Mouse (Mus musculus) large intestine, adult 2 months (tissue): Measurements from ENCODE around the gene Tusc2. TPM values are rescaled to one million over a fixed set of nuclear protein-coding genes. Genes with fewer than 3 reads are reported as not detected.
"Not testable (repeated sequence)": the region's sequence is repeated elsewhere in the genome, so short reads cannot be mapped to it uniquely, and the experiment has no call there.

Source experiments
- DNase-seq: peaks from one replicate; pipeline ENCODE4 v3.0.0-alpha.2; 2012; ENCODE audit warnings: low read depth, low spot score
- WGBS: fragments of 180-500 bp; shearing (Covaris S2); methylation state at CpG from one replicate; pipeline ENCODE4 v1.1.7; 2018; 5-methylcytosine and 5-hydroxymethylcytosine counted together
- polyA plus RNA-seq: library from polyadenylated mRNA; depleted of rRNA; stranded (reverse); fragments of >200 nt; gene quantifications from 2 replicates; pipeline ENCODE4 v1.2.3, GENCODE M21; 2012

Tusc2 gene
- polyA plus RNA-seq, 1 experiment, result 46.3 TPM

DNA sequence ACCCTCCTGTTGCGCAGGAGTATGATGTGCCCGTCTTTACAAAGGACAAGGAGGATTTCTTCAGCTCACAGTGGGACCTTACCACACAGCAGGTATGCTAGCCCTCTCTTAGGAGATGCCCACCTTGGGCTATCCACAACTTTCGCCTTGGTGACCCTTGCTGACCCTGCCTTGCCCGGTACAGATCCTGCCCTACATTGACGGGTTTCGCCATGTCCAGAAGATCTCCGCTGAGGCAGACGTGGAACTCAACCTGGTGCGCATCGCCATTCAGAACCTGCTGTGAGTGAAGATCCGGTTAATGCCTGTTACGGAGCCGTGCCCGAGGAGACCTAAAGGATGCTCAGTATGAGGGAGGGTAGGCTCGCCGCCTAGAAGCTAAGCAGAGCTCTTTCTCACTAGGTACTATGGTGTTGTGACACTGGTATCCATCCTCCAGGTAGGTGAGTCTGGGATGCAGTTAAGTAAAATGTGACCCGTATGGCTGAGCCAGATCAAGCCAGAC is 18.8 kb upstream of the Tusc2 start:
- 95% methylated on average over 17 of the region's 17 CpGs for WGBS
- no peak for DNase-seq

DNA sequence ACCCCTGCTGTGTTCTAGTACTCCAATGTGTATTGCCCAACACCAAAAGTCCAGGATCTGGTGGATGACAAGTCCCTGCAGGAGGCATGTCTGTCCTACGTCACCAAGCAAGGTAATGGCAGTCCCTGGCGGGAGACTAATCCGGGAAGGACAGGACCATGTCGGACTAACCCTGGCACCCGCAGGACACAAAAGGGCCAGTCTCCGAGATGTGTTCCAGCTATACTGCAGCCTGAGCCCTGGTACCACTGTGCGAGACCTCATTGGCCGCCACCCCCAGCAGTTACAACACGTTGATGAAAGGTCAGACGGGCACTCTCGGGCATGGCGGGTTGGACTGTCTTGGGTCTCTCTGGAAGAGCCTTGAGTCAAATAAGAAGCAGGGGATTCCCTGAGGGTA is 18.3 kb upstream of the Tusc2 start:
- DNase-seq, result no peak
- 95% methylated on average over 12 of the region's 12 CpGs for WGBS

DNA sequence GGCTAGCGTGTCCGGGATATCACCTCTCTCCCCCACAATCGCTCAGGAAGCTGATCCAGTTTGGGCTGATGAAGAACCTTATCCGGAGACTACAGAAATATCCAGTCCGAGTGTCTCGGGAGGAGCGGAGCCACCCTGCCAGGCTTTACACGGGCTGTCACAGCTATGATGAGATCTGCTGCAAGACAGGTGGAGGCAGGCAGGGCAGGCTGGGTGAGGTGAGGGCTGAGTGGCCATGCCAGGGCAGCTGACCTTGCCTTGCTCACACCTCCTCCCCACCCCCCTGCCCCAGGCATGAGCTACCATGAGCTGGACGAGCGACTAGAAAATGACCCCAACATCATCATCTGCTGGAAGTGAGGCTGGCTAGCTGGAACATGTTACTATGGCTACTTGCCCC is 17.9 kb upstream of the Tusc2 start:
- 89% methylated on average over 10 of the region's 10 CpGs for WGBS
- no peak for DNase-seq

DNA sequence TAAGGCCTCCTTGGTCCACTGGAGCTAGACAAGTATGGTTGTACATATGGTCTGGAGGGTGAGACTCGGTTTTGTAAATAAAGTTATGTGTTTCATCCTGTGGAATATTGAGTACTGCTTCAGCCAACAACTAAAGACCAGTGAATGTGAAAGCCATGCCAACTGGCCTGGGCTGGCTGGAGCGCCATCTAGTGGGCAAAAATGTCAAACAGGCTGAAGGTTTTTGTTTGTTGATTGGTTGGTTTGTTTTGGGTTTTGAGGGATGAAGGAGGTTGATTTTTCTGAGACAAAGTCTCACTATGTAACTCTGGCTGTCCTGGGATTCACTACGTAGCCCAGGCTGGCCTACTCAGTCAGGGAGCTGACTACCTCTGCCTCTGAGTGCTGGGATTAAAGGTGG is 17.5 kb upstream of the Tusc2 start:
- 13% methylated on average over 3 of the region's 3 CpGs for WGBS
- no peak for DNase-seq

DNA sequence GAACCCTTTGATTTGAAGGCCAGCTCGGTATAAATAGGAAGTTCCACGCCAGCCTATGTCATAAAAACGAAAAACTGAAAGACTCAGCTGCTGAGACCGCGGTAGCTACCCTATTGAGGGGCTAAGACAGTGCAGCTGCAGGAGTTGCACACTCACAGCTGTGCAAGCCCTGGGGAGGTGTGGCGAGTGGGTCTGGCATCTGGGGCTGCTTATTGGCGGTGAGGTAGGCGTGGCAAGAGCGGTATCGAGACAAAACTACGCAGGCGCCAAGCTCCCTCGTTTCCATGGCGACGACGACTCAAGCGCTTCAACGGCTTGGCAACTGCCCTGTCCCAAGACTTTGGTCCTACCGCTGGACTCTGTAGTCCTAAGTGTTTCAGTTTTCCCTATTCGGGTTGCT is 16.0 kb upstream of the Tusc2 start, which contains the start of gene Zmynd10:
Gene Zmynd10 (plus strand): TSS at position 273 of the 400 bp plus-strand sequence.
- no peak for DNase-seq
- WGBS, result 3% methylated on average over 20 of the region's 20 CpGs

DNA sequence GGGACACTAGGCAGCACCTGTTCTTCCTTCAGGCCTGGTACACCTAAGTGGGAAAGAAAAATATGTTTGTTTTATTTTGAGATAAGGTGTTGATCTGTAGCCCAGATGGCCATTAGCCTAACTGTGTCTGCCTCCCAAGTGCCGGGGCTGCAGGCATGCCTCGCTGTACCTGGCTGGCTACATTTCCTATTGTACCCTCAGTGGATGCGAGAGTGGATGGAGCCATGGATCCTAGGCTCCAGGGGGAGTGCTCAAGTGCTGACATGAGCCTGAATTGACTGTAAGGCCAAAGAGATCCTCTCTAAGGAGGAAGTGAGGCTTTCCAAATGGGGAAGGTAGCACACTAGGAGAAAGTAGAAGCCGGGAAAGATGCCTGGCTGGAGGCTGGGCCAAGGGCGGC is 15.1 kb upstream of the Tusc2 start:
- DNase-seq, result no peak
- 68% methylated on average over 5 of the region's 5 CpGs for WGBS

DNA sequence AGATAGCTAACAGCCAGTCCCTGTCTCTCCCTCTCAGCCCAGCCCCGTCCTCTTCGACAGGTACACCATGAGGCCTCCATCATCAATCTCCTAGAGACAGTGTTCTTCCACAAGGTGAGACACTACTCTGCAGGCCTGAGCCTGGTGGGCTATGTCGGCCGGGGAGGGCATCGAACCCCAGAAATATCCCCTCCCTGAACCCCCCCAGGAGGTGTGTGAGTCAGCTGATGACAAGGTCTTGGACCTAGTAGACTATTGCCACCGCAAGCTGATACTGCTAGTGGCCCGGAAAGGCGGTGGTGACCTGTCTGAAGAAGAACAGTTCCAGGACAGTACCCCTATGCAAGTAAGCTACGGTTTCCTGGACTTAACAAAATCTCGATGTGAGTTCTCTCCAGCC is 14.2 kb upstream of the Tusc2 start:
- DNase-seq, result no peak
- WGBS, result 96% methylated on average over 10 of the region's 10 CpGs

DNA sequence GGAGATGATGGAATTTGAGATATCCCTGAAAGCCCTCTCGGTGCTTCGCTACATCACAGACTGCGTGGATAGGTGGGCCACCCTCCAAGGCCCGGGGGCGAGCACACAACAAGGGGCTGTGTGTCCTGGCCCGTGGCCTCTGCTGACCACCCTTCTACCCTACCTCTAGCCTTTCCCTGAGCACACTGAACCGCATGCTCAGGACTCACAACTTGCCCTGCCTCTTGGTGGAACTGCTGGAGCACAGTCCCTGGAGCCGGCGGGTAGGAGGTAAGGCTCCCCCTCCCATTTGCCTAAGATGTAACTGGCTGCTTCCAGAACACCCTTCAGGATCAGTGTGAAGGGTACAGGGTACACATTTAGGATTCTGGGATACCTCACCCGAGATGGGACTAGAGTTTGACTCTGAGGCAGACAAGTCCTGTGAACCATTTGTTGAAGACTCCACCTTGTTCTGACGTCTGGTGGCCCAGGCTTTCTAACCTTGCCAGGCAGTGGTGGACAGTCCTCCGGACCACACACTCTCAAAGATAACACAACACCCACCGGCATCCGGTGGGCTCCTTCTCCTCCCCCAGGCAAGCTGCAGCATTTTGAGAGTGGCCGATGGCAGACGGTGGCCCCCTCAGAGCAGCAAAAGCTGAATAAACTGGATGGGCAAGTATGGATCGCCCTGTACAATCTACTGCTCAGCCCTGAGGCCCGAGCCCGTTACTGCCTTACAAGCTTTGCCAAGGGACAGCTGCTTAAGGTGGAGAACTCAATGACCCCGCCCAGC is 13.6 kb upstream of the Tusc2 start:
- no peak for DNase-seq
- WGBS, result 87% methylated on average over 20 of the region's 20 CpGs

DNA sequence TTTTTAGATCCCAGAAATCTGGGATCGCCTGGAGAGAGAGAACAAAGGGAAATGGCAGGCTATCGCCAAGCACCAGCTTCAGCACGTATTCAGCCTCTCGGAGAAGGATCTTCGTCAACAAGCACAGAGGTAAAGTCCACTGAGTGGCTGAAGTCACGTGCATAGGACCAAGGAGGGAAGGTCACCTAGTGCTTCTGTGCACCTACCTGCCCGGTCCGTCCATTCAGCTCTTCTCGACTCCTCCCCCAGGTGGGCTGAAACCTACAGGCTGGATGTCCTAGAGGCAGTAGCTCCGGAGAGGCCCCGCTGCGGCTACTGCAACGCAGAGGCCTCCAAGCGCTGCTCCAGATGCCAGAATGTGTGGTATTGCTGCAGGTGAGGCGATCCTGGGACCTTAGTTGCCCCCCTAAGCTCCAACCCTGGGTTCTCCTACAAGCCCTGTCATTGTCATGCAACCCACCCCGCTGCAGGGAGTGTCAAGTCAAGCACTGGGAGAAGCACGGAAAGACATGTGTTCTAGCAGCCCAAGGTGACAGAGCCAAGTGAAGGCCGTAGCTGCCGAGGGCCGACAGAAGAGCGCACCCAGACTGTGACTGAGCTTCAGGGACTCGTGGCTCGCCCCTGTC is 12.5 kb upstream of the Tusc2 start:
- no peak for DNase-seq
- 65% methylated on average over 23 of the region's 23 CpGs for WGBS

DNA sequence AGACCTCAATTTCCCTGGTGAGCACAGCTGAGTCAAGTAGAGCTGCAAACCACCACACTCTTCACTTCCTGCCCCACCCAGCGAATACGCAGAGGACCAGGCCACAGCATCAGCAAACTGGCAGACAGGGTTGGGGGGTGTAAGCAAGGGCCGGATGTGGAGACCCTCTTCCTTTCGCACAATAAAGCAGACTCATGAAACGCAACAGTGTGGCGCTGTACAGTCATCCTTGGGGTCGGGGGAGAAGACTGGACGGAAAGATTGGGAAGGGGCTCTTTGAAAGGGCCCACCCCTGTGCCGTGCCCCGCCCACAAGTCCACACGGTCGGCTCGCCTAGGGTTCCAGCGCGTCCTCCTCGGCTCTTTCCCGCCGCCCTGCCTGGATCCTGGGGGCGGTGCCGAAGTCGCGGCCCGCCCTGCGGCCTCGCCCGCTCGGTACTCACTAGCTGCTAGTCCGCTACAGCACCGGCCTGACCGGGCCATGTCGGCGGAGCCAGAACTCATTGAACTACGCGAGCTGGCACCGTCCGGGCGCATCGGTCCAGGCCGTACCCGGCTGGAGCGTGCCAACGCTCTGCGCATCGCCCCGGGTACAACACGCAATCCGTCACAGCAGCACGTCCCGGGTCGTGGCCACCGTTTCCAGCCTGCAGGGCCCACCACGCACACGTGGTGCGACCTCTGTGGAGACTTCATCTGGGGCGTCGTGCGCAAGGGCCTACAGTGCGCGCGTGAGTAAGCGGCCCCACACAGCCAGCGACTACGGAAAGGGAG is 11.8 kb upstream of the Tusc2 start, which contains the start of gene Rassf1:
Gene Rassf1 (plus strand): TSS at position 439 of the 773 bp plus-strand sequence.
- 2% methylated on average over 63 of the region's 63 CpGs for WGBS
- no peak for DNase-seq

DNA sequence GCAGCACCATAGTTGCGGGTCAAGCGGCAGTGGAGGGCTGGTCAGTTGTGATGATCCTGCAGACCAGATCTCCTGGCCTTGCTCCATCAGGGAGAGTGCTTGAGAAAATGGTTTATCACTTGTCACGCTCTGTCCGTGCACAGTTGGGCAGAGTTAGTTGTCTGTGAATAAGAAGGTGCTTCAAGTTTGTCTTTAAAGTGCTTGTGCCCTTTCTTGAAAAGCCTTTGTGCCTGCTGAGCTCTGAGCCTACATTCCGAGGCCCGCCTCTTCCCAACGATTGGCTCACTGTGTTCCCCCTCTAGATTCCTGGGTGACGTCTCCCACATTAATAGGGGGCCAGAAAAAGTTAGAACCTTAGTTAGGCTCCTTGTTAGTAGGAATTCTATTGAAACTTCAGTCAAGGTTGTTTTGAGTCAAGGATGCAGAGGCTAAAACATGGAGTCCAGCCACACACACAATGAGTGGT is 11.1 kb upstream of the Tusc2 start:
- DNase-seq, result no peak
- WGBS, result 36% methylated on average over 8 of the region's 8 CpGs

DNA sequence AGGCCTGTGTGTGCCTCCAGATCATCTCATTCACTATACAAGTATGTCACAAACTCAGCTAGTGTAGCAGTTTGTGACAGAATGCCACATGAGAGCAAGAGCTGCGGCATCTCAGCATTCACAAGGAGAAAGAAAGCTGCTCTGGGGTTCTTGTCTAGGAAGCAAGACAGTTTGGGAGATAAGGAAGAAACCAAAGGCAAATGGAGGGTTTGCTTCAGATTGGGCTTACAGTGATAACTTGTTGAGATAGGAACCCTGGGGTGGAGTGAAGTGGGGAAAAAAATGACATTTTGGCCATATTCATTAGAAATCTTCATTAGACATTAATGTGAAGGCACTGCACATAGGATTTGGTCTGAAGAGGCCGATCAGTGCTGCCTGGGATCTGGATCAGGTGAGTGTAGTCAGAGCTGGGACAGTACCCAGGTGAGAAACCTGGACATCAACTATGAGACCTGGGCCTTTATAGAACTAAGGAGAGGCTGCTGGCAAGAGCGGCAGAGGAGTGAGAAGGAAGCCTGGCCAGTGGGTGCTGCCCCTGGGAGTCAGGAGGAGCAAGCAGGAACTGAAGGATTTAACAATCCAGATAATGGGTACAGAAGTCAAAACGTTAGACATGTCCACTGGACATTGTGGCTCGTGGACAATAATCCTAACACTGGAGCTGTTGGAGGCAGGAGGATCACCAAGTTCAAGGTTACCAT is 10.2 kb upstream of the Tusc2 start:
- DNase-seq, result no peak
- WGBS, result 80% methylated on average over 5 of the region's 5 CpGs

DNA sequence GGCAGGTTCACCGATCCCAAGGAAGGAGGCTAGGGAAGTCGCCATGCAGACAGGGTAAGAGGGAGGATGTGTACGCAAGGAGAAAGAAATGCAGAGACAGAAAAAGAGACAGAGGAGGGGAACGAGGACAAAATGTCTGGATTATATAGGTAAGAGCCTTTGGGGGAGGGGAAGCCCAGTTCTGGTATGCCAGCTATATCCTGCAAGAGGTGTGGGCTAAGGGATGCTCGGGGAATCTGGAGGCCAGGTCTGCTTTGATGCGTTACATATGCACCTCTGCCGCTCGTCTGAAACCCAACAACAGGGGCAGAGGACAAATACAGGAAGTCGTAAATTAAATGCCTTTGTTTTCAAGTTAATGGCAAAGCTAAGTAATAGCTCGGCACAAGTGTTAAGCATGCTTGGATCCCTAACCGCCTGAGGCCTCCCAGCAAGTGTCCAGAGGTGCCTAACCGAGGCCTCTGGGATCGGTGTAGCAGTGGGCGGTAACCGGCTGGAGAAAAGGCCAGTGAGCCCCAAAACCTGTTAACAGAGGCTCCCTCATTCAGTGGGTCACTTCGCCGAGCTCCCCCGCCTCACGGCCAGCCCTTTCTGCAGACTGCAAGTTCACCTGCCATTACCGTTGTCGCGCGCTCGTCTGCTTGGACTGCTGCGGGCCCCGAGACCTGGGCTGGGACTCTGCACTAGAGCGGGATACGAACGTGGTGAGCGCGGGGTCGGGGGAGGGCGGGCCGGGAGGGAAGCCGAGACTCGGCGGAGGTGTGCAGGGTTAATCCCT is 9.3 kb upstream of the Tusc2 start:
- 8% methylated on average over 37 of the region's 37 CpGs for WGBS
- no peak for DNase-seq

DNA sequence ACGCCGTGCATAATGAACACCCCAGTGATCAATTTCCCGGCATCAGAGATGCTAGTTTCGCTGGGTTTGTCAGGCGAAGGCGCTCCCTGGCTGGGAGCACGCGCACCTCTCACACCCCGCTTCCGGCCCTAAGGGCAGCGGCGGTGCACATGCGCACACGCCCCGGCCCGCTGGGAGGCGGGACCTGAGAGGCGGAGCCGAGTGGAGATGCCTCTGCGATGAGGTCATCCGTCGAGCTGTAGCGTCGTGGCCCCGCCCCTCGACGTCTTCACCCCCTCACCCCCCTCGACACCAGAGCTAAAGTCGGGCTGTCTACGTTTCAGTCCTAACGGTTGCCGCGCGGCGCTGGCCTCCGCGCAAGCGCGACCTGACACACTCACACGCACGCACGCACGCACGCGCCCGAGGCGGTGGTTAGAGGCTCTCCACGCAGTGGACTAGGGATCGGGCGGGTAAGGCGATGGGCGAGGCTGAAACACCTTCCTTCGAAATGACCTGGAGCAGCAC is 8.7 kb upstream of the Tusc2 start:
- DNase-seq, result peak; percentile 87
- WGBS, result under 1% methylated on average over 53 of the region's 53 CpGs

DNA sequence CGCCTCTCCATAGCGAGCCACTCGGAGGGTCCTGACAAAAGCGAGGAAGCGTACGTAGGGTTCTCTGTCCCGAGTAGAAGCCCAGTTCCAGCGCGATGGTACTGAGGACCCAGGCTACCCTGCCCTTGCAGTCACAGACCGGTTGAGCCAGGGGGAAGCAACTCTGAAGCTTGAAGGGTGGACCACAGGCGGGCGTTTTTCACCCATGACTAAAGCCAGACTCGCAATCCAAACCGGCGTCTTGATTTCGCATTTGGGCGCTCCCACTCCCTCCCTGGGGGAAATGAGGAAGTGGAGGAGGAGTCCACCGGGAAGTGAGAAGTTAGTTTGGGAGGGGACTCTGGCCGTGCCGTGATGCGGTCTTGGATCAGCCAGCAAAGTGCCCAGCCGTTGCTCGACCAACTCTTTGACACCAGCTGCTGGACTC is 8.0 kb upstream of the Tusc2 start:
- DNase-seq, result no peak
- under 1% methylated on average over 23 of the region's 23 CpGs for WGBS

DNA sequence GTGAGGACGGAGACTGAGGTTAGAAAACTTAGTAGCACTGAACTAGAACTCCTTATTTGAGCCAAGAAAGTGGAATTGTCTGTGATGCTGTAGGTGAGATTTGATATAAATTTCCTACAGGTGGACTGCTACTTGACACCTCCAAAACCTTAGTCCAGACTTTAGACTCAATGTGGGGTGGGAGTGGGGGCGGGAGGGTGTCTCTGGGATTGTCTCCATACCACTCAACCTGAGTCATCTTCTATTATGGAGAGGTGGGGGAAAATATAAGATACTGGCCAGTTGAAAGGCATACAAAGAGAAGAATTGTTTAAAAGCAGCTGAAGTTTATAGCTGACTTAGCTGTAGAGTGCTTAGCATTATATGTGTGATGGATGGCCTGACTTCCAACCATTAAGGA is 7.4 kb upstream of the Tusc2 start:
- WGBS, result 14% methylated on average over 2 of the region's 2 CpGs
- no peak for DNase-seq

DNA sequence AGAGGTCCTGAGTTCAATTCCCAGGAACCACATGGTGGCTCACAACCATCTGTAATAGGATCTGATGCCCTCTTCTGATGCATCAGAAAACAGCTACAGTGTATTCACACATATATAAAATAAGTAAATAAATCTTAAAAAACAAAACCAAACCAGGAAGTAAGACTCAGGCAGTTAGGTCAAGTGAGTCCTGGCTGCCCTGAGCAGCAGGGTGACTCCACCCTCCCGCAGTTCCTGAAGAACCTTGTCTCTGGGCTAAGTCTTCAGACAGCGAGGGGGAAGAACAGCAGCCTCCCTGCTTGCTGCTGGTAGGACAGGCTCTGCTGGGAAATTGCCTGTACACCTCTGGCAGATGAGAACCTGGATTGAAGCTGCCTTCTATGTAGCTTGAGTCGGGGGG is 6.7 kb upstream of the Tusc2 start:
- DNase-seq, result no peak
- WGBS, result 28% methylated on average over 3 of the region's 3 CpGs

DNA sequence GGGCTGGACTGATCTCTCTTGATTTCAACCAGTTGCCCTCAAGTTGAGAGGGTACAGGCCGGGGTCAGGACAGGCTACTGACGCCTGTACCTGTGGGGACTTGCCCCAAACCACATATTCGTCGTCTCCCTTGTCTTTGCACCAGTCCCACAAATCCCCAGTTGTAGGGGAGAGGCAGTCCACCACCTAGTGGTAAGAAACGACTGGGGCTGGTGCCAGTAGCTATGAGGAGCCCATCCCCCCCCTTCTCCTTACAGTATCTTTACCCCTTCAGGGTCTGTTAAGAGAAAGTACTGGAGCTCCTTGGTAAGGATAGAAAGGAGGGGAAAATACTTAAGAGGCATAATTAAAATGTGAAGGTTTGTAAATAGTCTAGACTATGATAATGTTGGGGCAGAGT is 2.5 kb downstream of the Tusc2 start:
- not testable (repeated sequence) for DNase-seq
- WGBS, result 48% methylated on average over 5 of the region's 5 CpGs
